Mouse (Mus musculus) left cerebral cortex, postnatal 36 days (tissue): ENCODE results near the gene Tnrc6b. TPM values are rescaled to one million over a fixed set of nuclear protein-coding genes. Genes with fewer than 3 reads are reported as not detected.
A peak's percentile ranks its signal among the peaks of the same experiment; 100 is the strongest.
"Not testable (repeated sequence)": the region's sequence is repeated elsewhere in the genome, so short reads cannot be mapped to it uniquely, and the experiment has no call there.

Experiments used
- DNase-seq, 2 experiments: peaks; one replicate each; pipeline ENCODE4 v3.0.0; 2021 to 2022; ENCODE audit warnings: low spot score in 2 of 2, mixed read lengths in 1 of 2
- intact Hi-C: fragments of 180-260 bp; cut with DNase I; formaldehyde crosslinking; loops from one replicate; pipeline ENCODE4 v1.15.1; 2025
- total RNA-seq, 2 experiments: library from RNA; stranded (reverse); gene quantifications; 2 replicates each; pipeline ENCODE4 v1.2.3; 2021

The Tnrc6b gene
- total RNA-seq, 2 experiments from 2014 or later = 107 to 142 TPM

- DNase-seq = no peak
- intact Hi-C loops = no loop called here
Measured at GRCm38 (mm10) chr15:80814792-80815191, 103.7 kb downstream of the Tnrc6b start.

- intact Hi-C loops = no loop called here
- DNase-seq = no peak
Measured at GRCm38 (mm10) chr15:80822276-80822675, 111.2 kb downstream of the Tnrc6b start.

- intact Hi-C loops = no loop called here
- no peak for DNase-seq
Measured at GRCm38 (mm10) chr15:80831170-80831569, 120.1 kb downstream of the Tnrc6b start.

- DNase-seq = no peak
- intact Hi-C loops = no loop called here
Measured at GRCm38 (mm10) chr15:80832808-80833207, 121.7 kb downstream of the Tnrc6b start.

- DNase-seq = no peak
- intact Hi-C loops = loop anchor here (5.0 kb wide), 1 partner anchor 39 kb away; no protein-coding TSS in a partner anchor
Measured at GRCm38 (mm10) chr15:80836246-80836645, 125.1 kb downstream of the Tnrc6b start.

GRCm38 (mm10) chr15:80838836-80839235 lies 127.7 kb downstream of the Tnrc6b start:
- intact Hi-C loops = loop anchor here (5.0 kb wide), 1 partner anchor 42 kb away; no protein-coding TSS in a partner anchor

GRCm38 (mm10) chr15:80839653-80840420 lies 128.7 kb downstream of the Tnrc6b start:
- intact Hi-C loops = loop anchor here (5.0 kb wide), 1 partner anchor 43 kb away; no protein-coding TSS in a partner anchor
- no peak for DNase-seq

More at GRCm38 (mm10) chr15:80838836-80839235, 127.7 kb downstream of the Tnrc6b start:
- DNase-seq = no peak

- DNase-seq = no peak
Measured at GRCm38 (mm10) chr15:80844262-80844661, 133.1 kb downstream of the Tnrc6b start.

GRCm38 (mm10) chr15:80844926-80845325 lies 133.8 kb downstream of the Tnrc6b start:
- intact Hi-C loops = no loop called here
- DNase-seq = no peak

More at GRCm38 (mm10) chr15:80844262-80844661, 133.1 kb downstream of the Tnrc6b start:
- intact Hi-C loops = no loop called here

GRCm38 (mm10) chr15:80850004-80850403 lies 138.9 kb downstream of the Tnrc6b start:
- DNase-seq = no peak
- intact Hi-C loops = no loop called here

- intact Hi-C loops = no loop called here
- no peak for DNase-seq
Measured at GRCm38 (mm10) chr15:80850682-80851475, 139.8 kb downstream of the Tnrc6b start.

GRCm38 (mm10) chr15:80852122-80852521 lies 141.0 kb downstream of the Tnrc6b start:
- intact Hi-C loops = no loop called here
- DNase-seq = no peak

- DNase-seq, intact Hi-C loops: not testable (repeated sequence)
Measured at GRCm38 (mm10) chr15:80852527-80852926, 141.4 kb downstream of the Tnrc6b start.

- intact Hi-C loops = no loop called here
- DNase-seq = no peak
Measured at GRCm38 (mm10) chr15:80859366-80859765, 148.3 kb downstream of the Tnrc6b start.

GRCm38 (mm10) chr15:80861302-80861701 lies 150.2 kb downstream of the Tnrc6b start:
- intact Hi-C loops = loop anchor here (10.0 kb wide), 1 partner anchor 147 kb away; the partner anchor contains the start of gene Tnrc6b
- no peak for DNase-seq

GRCm38 (mm10) chr15:80862027-80862426 lies 150.9 kb downstream of the Tnrc6b start:
- no peak for DNase-seq
- intact Hi-C loops = loop anchor here (10.0 kb wide), 1 partner anchor 147 kb away; the partner anchor contains the start of gene Tnrc6b

GRCm38 (mm10) chr15:80868603-80869002 lies 157.5 kb downstream of the Tnrc6b start:
- not testable (repeated sequence) for DNase-seq
- intact Hi-C loops = loop anchor here (5.0 to 10.0 kb wide), 2 partner anchors 71 to 154 kb away; partner anchors contain the start of gene Tnrc6b

- intact Hi-C loops = no loop called here
Measured at GRCm38 (mm10) chr15:80874726-80875125, 163.6 kb downstream of the Tnrc6b start.

GRCm38 (mm10) chr15:80876231-80876630 lies 165.1 kb downstream of the Tnrc6b start:
- intact Hi-C loops = no loop called here
- peak; percentile 20 to 36 for DNase-seq

More at GRCm38 (mm10) chr15:80874726-80875125, 163.6 kb downstream of the Tnrc6b start:
- DNase-seq = no peak

GRCm38 (mm10) chr15:80884095-80884494 lies 173.0 kb downstream of the Tnrc6b start:
- intact Hi-C loops = no loop called here
- DNase-seq = peak in 1 of 2 experiments; percentile 31
